Mouse (Mus musculus): ENCODE measurements around the gene Casd1. TPM values are rescaled to one million over a fixed set of nuclear protein-coding genes. Genes with fewer than 3 reads are reported as not detected.

The Casd1 gene
- polyA plus RNA-seq (2016; fragmentation: Nextera tagmentation; extraction: Ambion mirVana): 45.3 and 50.0 TPM in 2 replicates

GRCm38 (mm10) chr6:4600658-4601296 is at the start of gene Casd1:
Gene Casd1, plus strand, starts transcription at chr6:4600839.
- Histone ChIP-seq H3K9ac (peak within 1 kb of the TSS; percentile 96), H3K4me2 (replicated peaks) (peak within 1 kb of the TSS; percentile 76), H3K27ac (peak within 1 kb of the TSS; percentile 96), H3K4me1 (peaks cover 18% of the 10 kb centered on the region), H3K4me3 (peak within 1 kb of the TSS; percentile 83), H3K9me3 (replicated peaks) (no peaks in the 10 kb centered on the region), H3K36me3 (no peaks in the 10 kb centered on the region), H3K27me3 (no peaks in the 10 kb centered on the region)
- WGBS: 2% methylated on average over 50 of the region's 64 CpGs
- peak; percentile 91 for ATAC-seq (ENCODE audit: low FRiP score)

- 52% methylated on average over 6 of the region's 6 CpGs for WGBS
- no peaks in the 10 kb centered on the region for H3K9me3 ChIP-seq (replicated peaks)
- H3K9ac ChIP-seq: no peak overlapping the region
- H3K36me3 ChIP-seq: no peaks in the 10 kb centered on the region
- H3K4me1 ChIP-seq: peaks cover 14% of the 10 kb centered on the region
- no peak overlapping the region for H3K4me3 ChIP-seq
- H3K27ac ChIP-seq: no peak overlapping the region; the same call in 1 of the 2 replicates
- peak; percentile 75 for ATAC-seq (ENCODE audit: low FRiP score)
- H3K27me3 ChIP-seq: no peaks in the 10 kb centered on the region
- H3K4me2 ChIP-seq (replicated peaks): no peak overlapping the region
Measured at GRCm38 (mm10) chr6:4555366-4555765, 45.3 kb upstream of the Casd1 start.

DNA sequence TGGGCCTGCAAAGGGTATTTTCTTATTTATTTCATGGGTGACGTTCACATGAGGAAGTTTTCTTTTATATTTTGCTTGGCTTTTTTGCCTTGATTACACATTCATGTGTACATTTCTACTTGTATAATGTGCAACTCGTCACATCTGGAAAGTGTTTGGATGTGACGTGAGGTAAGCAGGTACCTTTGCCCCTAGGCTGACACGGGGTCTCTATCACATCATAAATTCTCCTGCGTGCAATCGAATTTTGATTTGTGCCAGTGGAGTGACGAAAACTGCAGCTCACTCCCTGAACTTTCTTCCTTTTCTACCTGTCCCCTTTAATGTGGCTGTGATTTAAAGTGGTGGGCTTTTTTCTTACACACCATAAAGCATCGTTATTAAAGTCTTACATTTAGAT is 43.6 kb upstream of the Casd1 start:
- Histone ChIP-seq H3K36me3 (no peaks in the 10 kb centered on the region), H3K9ac (no peak overlapping the region), H3K27me3 (no peaks in the 10 kb centered on the region), H3K4me3 (no peak overlapping the region), H3K27ac (no peak overlapping the region), H3K4me1 (peaks cover 17% of the 10 kb centered on the region), H3K9me3 (replicated peaks) (no peaks in the 10 kb centered on the region), H3K4me2 (replicated peaks) (no peak overlapping the region)
- ATAC-seq (ENCODE audit: low FRiP score): no peak
- WGBS: 67% methylated on average over 8 of the region's 8 CpGs

DNA sequence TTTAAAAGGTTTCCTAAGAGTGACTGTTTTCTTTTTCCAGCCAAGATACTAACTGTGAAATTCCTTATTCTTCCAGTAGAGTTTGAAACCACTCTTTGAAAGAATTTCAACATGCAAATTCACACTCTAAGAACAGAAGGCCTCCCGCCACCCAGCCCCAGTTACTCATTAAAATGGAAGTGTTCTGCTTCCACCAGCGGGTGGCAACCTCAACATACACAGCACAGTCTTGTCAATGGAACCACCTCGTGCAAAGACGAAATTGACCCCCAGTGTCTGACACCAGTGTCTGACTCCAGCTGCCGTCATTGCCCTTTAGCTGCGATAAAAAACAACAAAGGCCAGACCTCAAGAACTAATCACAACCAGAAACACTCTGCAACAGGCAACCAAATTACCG is 43.0 kb upstream of the Casd1 start:
- ATAC-seq (ENCODE audit: low FRiP score): peak; percentile 68; the same call in 1 of the 2 replicates
- no peaks in the 10 kb centered on the region for H3K9me3 ChIP-seq (replicated peaks)
- no peaks in the 10 kb centered on the region for H3K36me3 ChIP-seq
- no peak overlapping the region for H3K27ac ChIP-seq
- H3K4me1 ChIP-seq: peaks cover 17% of the 10 kb centered on the region
- no peak overlapping the region for H3K4me3 ChIP-seq
- WGBS: 7% methylated on average over 7 of the region's 7 CpGs
- H3K9ac ChIP-seq: no peak overlapping the region
- H3K4me2 ChIP-seq (replicated peaks): no peak overlapping the region
- no peaks in the 10 kb centered on the region for H3K27me3 ChIP-seq

DNA sequence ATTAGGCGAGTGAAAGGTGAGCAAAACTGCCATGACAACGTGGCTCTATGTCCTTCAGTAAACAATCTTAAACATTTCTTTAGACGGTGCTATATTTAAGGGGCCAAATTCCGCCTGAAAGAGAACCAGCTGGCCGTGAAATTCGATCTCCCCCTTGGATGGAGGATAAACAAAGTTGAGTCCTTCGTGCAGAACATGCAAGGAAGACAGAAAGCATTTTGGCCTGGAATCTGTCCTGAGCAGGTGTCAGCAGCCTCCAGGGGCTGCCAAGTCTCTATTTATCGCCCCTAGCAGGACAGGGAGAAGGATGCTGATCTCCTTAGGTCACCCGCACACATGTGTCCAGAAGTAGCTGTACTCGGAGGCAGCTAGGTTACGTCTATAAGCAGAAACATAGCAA is 39.5 kb upstream of the Casd1 start:
- H3K27ac ChIP-seq: no peak overlapping the region
- no peak overlapping the region for H3K4me3 ChIP-seq
- H3K36me3 ChIP-seq: no peaks in the 10 kb centered on the region
- no peak overlapping the region for H3K9ac ChIP-seq
- no peaks in the 10 kb centered on the region for H3K27me3 ChIP-seq
- WGBS: 30% methylated on average over 11 of the region's 11 CpGs
- H3K9me3 ChIP-seq (replicated peaks): no peaks in the 10 kb centered on the region
- no peak overlapping the region for H3K4me2 ChIP-seq (replicated peaks)
- peaks cover 11% of the 10 kb centered on the region for H3K4me1 ChIP-seq
- ATAC-seq (ENCODE audit: low FRiP score): no peak

- Histone ChIP-seq H3K27me3 (no peaks in the 10 kb centered on the region), H3K9me3 (replicated peaks) (no peaks in the 10 kb centered on the region), H3K36me3 (no peaks in the 10 kb centered on the region), H3K27ac (no peak overlapping the region), H3K4me3 (no peak overlapping the region), H3K4me2 (replicated peaks) (no peak overlapping the region), H3K9ac (no peak overlapping the region), H3K4me1 (peaks cover 11% of the 10 kb centered on the region)
- ATAC-seq (ENCODE audit: low FRiP score): no peak
Measured at GRCm38 (mm10) chr6:4561621-4562020, 39.0 kb upstream of the Casd1 start.

DNA sequence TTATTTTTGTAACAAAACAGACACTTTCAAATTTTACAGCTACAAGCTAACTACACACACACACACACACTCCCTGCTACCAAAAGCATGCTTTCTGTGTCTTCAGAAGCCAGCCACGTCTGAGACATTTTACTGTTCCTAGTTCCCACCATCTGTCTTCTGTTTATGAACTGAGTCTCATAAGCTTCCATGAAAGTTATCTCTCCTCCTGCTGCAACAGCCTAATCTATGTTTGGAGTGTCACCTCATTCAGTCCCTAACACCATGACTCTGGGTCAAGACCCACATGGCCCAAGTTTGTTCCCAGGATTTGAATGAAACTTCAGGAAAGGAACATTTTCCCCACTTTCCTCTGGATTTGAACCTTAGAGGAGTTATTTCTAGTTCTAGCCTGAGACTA is 38.2 kb upstream of the Casd1 start:
- Histone ChIP-seq H3K4me3 (no peak overlapping the region), H3K27ac (no peak overlapping the region), H3K9me3 (replicated peaks) (no peaks in the 10 kb centered on the region), H3K27me3 (no peaks in the 10 kb centered on the region), H3K4me2 (replicated peaks) (no peak overlapping the region), H3K4me1 (peaks cover 9% of the 10 kb centered on the region), H3K9ac (no peak overlapping the region), H3K36me3 (no peaks in the 10 kb centered on the region)
- ATAC-seq (ENCODE audit: low FRiP score): no peak
- 54% methylated on average over 1 of the region's 1 CpGs for WGBS

DNA sequence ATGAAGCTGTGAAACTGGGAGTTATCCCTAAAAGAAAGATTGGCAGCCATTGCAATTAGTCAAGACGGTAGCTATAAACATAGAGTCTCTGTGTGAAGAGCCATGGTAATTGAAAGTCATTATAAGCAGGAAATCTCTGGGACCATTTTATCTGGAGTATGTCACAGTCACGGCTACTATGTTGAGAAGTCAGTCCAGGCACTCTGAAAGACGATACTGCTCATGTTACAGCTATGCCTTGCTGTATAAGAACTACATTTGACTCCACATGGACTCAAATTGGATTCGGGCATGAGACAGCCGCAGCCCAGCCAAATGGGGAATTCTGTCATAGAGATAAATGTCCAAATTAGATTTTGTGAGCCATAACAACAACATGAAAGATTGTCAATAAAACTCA is 37.2 kb upstream of the Casd1 start:
- peaks cover 6% of the 10 kb centered on the region for H3K4me1 ChIP-seq
- H3K27me3 ChIP-seq: no peaks in the 10 kb centered on the region
- no peaks in the 10 kb centered on the region for H3K36me3 ChIP-seq
- H3K27ac ChIP-seq: no peak overlapping the region
- ATAC-seq (ENCODE audit: low FRiP score): no peak
- no peak overlapping the region for H3K9ac ChIP-seq
- H3K4me2 ChIP-seq (replicated peaks): no peak overlapping the region
- 86% methylated on average over 5 of the region's 5 CpGs for WGBS
- H3K9me3 ChIP-seq (replicated peaks): no peaks in the 10 kb centered on the region
- no peak overlapping the region for H3K4me3 ChIP-seq

DNA sequence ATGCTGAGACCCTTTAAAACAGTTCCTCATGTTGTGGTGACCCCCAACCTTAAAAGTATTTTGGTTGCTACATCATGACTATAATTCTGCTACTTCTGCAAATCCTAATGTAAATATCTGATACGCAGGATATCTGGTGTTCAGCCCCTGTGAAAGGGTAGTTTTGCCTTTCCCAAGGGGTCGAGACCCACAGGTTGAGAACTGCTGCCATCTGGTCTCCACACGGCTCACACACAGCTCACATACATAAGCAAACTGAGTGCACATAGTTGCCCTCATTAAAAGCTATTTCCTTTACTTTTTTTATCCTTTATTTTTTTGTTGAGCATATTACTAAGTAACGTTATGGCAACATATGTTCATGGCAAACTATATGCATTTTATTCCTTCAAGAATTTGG is 30.2 kb upstream of the Casd1 start:
- Histone ChIP-seq H3K27me3 (no peaks in the 10 kb centered on the region), H3K4me1 (no peaks in the 10 kb centered on the region), H3K4me3 (no peak overlapping the region), H3K4me2 (replicated peaks) (no peak overlapping the region), H3K9ac (no peak overlapping the region), H3K9me3 (replicated peaks) (no peaks in the 10 kb centered on the region), H3K36me3 (no peaks in the 10 kb centered on the region), H3K27ac (no peak overlapping the region)
- WGBS: 68% methylated on average over 4 of the region's 4 CpGs
- no peak for ATAC-seq (ENCODE audit: low FRiP score)

- 78% methylated on average over 5 of the region's 5 CpGs for WGBS
- no peak overlapping the region for H3K4me2 ChIP-seq (replicated peaks)
- no peaks in the 10 kb centered on the region for H3K27me3 ChIP-seq
- H3K36me3 ChIP-seq: no peaks in the 10 kb centered on the region
- no peak overlapping the region for H3K9ac ChIP-seq
- H3K27ac ChIP-seq: no peak overlapping the region
- H3K4me1 ChIP-seq: no peaks in the 10 kb centered on the region
- no peak overlapping the region for H3K4me3 ChIP-seq
- no peaks in the 10 kb centered on the region for H3K9me3 ChIP-seq (replicated peaks)
- no peak for ATAC-seq (ENCODE audit: low FRiP score)
Measured at GRCm38 (mm10) chr6:4577756-4578155, 22.9 kb upstream of the Casd1 start.

GRCm38 (mm10) chr6:4578343-4578742 is 22.3 kb upstream of the Casd1 start:
- no peaks in the 10 kb centered on the region for H3K4me1 ChIP-seq
- no peak overlapping the region for H3K4me3 ChIP-seq
- H3K9ac ChIP-seq: no peak overlapping the region
- ATAC-seq (ENCODE audit: low FRiP score): no peak
- H3K27me3 ChIP-seq: no peaks in the 10 kb centered on the region
- WGBS: 88% methylated on average over 6 of the region's 6 CpGs
- H3K4me2 ChIP-seq (replicated peaks): no peak overlapping the region
- H3K36me3 ChIP-seq: no peaks in the 10 kb centered on the region
- no peaks in the 10 kb centered on the region for H3K9me3 ChIP-seq (replicated peaks)
- H3K27ac ChIP-seq: no peak overlapping the region

GRCm38 (mm10) chr6:4579620-4580019 is 21.0 kb upstream of the Casd1 start:
- WGBS: 70% methylated on average over 5 of the region's 5 CpGs
- no peaks in the 10 kb centered on the region for H3K27me3 ChIP-seq
- ATAC-seq (ENCODE audit: low FRiP score): no peak

GRCm38 (mm10) chr6:4583485-4583884 is 17.2 kb upstream of the Casd1 start:
- 45% methylated on average over 6 of the region's 6 CpGs for WGBS
- ATAC-seq (ENCODE audit: low FRiP score): no peak
- Histone ChIP-seq H3K4me2 (replicated peaks) (no peak overlapping the region), H3K4me1 (no peaks in the 10 kb centered on the region), H3K9ac (no peak overlapping the region), H3K27me3 (0 out of 2 replicates have a peak, but pooled peaks cover 2% of the 10 kb centered on the region), H3K27ac (no peak overlapping the region), H3K36me3 (no peaks in the 10 kb centered on the region), H3K9me3 (replicated peaks) (no peaks in the 10 kb centered on the region), H3K4me3 (no peak overlapping the region)

More at GRCm38 (mm10) chr6:4579620-4580019, 21.0 kb upstream of the Casd1 start:
- H3K4me3 ChIP-seq: no peak overlapping the region
- H3K9ac ChIP-seq: no peak overlapping the region
- H3K27ac ChIP-seq: no peak overlapping the region
- H3K9me3 ChIP-seq (replicated peaks): no peaks in the 10 kb centered on the region
- no peak overlapping the region for H3K4me2 ChIP-seq (replicated peaks)
- H3K4me1 ChIP-seq: no peaks in the 10 kb centered on the region
- no peaks in the 10 kb centered on the region for H3K36me3 ChIP-seq
